Mouse (Mus musculus): ENCODE data around the gene Eif4g3. TPM values are rescaled to one million over a fixed set of nuclear protein-coding genes. Genes with fewer than 3 reads are reported as not detected.

Gene Eif4g3
- polyA plus RNA-seq, 1 experiment from 2014 or later, result 22.2 TPM

DNA sequence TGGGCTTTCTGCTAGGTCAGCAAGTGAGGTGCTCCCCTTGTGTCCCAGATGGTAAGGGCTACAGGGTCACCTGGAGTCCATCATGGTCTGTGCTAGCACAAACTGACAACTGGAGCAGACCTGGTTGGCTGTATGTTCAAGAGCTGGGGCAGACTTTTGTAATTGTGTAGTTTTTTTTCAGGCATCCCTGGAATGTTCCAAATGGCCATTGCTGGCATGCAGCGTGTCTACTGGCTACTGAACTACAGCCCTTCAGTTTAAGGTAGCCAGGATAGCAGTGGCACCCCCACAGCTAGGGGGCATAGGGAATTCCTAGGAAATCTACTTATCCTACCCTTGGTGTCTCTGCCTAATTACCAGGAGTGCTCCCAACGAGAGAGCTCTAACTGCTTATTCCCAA is 115.7 kb downstream of the Eif4g3 start:
- H3K9me3 ChIP-seq, result no peaks in the 10 kb centered on the region
- H3K4me2 ChIP-seq, result no peak overlapping the region
- no peak overlapping the region for H3K9ac ChIP-seq
- no peak overlapping the region for H3K4me3 ChIP-seq
- no peak for ATAC-seq (ENCODE audit: extremely low read depth, insufficient number of reproducible peaks, low FRiP score, low TSS enrichment)
- 63% methylated on average over 2 of the region's 2 CpGs for WGBS
- no peak overlapping the region for H3K27ac ChIP-seq (replicated peaks)
- H3K36me3 ChIP-seq, result peaks cover 82% of the 10 kb centered on the region
- H3K4me1 ChIP-seq, result no peaks in the 10 kb centered on the region
- no peaks in the 10 kb centered on the region for H3K27me3 ChIP-seq (replicated peaks)

- ATAC-seq (ENCODE audit: extremely low read depth, insufficient number of reproducible peaks, low FRiP score, low TSS enrichment), result no peak
- Histone ChIP-seq H3K9ac (no peak overlapping the region), H3K27ac (replicated peaks) (no peak overlapping the region), H3K4me3 (no peak overlapping the region), H3K4me1 (no peaks in the 10 kb centered on the region), H3K9me3 (no peaks in the 10 kb centered on the region), H3K27me3 (replicated peaks) (no peaks in the 10 kb centered on the region), H3K4me2 (no peak overlapping the region), H3K36me3 (peaks cover 79% of the 10 kb centered on the region)
- 75% methylated on average over 3 of the region's 3 CpGs for WGBS
Measured at GRCm38 (mm10) chr4:138109332-138109731, 116.5 kb downstream of the Eif4g3 start.

GRCm38 (mm10) chr4:138111858-138112257 is 119.0 kb downstream of the Eif4g3 start:
- H3K9me3 ChIP-seq, result no peaks in the 10 kb centered on the region
- no peak for ATAC-seq (ENCODE audit: extremely low read depth, insufficient number of reproducible peaks, low FRiP score, low TSS enrichment)
- H3K4me1 ChIP-seq, result no peaks in the 10 kb centered on the region
- 56% methylated on average over 5 of the region's 5 CpGs for WGBS
- no peak overlapping the region for H3K27ac ChIP-seq (replicated peaks)
- no peak overlapping the region for H3K9ac ChIP-seq
- H3K4me3 ChIP-seq, result no peak overlapping the region
- peaks cover 76% of the 10 kb centered on the region for H3K36me3 ChIP-seq
- H3K27me3 ChIP-seq (replicated peaks), result no peaks in the 10 kb centered on the region
- H3K4me2 ChIP-seq, result no peak overlapping the region

GRCm38 (mm10) chr4:138119740-138120139 is 126.9 kb downstream of the Eif4g3 start:
- ATAC-seq (ENCODE audit: extremely low read depth, insufficient number of reproducible peaks, low FRiP score, low TSS enrichment), result no peak
- no peaks in the 10 kb centered on the region for H3K27me3 ChIP-seq (replicated peaks)
- 60% methylated on average over 10 of the region's 10 CpGs for WGBS
- peaks cover 67% of the 10 kb centered on the region for H3K36me3 ChIP-seq
- H3K27ac ChIP-seq (replicated peaks), result no peak overlapping the region
- H3K4me1 ChIP-seq, result no peaks in the 10 kb centered on the region
- H3K4me3 ChIP-seq, result no peak overlapping the region
- no peaks in the 10 kb centered on the region for H3K9me3 ChIP-seq
- H3K9ac ChIP-seq, result no peak overlapping the region
- H3K4me2 ChIP-seq, result no peak overlapping the region

DNA sequence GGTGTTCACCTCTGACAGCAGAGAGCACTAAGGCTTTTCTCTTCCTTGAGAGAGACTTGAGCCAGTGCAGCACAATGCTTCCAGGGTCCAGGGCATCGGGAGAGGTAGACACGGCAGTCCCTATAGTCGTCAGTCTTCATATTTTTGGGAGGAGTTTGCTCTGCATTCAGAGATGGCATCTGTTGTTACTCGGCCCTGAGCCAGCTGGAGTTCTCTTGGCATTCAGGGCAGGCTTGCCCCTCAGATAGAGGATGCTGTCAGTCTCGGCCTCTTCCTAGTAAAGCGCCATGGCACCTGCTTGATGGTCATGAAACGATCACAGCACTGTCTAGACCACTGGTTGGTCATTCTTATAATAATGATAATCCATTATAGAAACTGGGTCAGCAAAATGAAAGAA is 131.2 kb downstream of the Eif4g3 start:
- H3K9ac ChIP-seq, result no peak overlapping the region
- H3K27me3 ChIP-seq (replicated peaks), result no peaks in the 10 kb centered on the region
- H3K4me1 ChIP-seq, result no peaks in the 10 kb centered on the region
- no peak overlapping the region for H3K4me3 ChIP-seq
- H3K27ac ChIP-seq (replicated peaks), result no peak overlapping the region
- no peak for ATAC-seq (ENCODE audit: extremely low read depth, insufficient number of reproducible peaks, low FRiP score, low TSS enrichment)
- H3K36me3 ChIP-seq, result peaks cover 67% of the 10 kb centered on the region
- WGBS, result 87% methylated on average over 7 of the region's 7 CpGs
- no peaks in the 10 kb centered on the region for H3K9me3 ChIP-seq
- no peak overlapping the region for H3K4me2 ChIP-seq

- Histone ChIP-seq H3K4me2 (no peak overlapping the region), H3K27ac (replicated peaks) (no peak overlapping the region), H3K9ac (no peak overlapping the region), H3K9me3 (no peaks in the 10 kb centered on the region), H3K27me3 (replicated peaks) (no peaks in the 10 kb centered on the region), H3K36me3 (peaks cover 57% of the 10 kb centered on the region), H3K4me3 (no peak overlapping the region), H3K4me1 (peaks cover 9% of the 10 kb centered on the region)
- ATAC-seq (ENCODE audit: extremely low read depth, insufficient number of reproducible peaks, low FRiP score, low TSS enrichment), result no peak
- WGBS, result 91% methylated on average over 5 of the region's 5 CpGs
Measured at GRCm38 (mm10) chr4:138127371-138127770, 134.5 kb downstream of the Eif4g3 start.

DNA sequence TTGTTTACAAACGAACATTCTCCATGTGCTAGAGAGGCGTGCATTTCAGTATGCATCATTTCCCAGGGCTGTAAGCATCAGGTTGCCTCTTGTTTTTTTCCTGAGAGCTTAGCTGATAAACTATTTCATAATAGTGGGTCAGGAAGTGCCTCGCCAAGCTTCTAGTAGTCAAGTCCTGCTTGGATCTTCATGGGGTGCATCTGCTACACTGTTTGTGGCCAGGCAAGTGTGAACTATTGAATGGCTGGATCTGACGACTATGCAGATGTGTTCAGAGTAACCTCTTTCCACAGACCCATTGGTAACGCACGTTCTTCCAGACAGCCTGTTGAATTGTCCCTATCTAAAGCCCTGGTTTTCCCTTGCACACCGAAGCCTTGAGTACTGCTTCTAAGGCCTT is 135.0 kb downstream of the Eif4g3 start:
- WGBS, result 83% methylated on average over 7 of the region's 7 CpGs
- H3K4me2 ChIP-seq, result no peak overlapping the region
- ATAC-seq (ENCODE audit: extremely low read depth, insufficient number of reproducible peaks, low FRiP score, low TSS enrichment), result no peak
- no peaks in the 10 kb centered on the region for H3K27me3 ChIP-seq (replicated peaks)
- peaks cover 9% of the 10 kb centered on the region for H3K4me1 ChIP-seq
- H3K9me3 ChIP-seq, result no peaks in the 10 kb centered on the region
- no peak overlapping the region for H3K27ac ChIP-seq (replicated peaks)
- H3K36me3 ChIP-seq, result peaks cover 59% of the 10 kb centered on the region
- no peak overlapping the region for H3K4me3 ChIP-seq
- no peak overlapping the region for H3K9ac ChIP-seq

- no peak overlapping the region for H3K4me2 ChIP-seq
- H3K4me1 ChIP-seq, result peaks cover 9% of the 10 kb centered on the region
- H3K27ac ChIP-seq (replicated peaks), result no peak overlapping the region
- no peak overlapping the region for H3K4me3 ChIP-seq
- 71% methylated on average over 2 of the region's 2 CpGs for WGBS
- no peaks in the 10 kb centered on the region for H3K27me3 ChIP-seq (replicated peaks)
- H3K9me3 ChIP-seq, result no peaks in the 10 kb centered on the region
- peaks cover 54% of the 10 kb centered on the region for H3K36me3 ChIP-seq
- H3K9ac ChIP-seq, result no peak overlapping the region
- ATAC-seq (ENCODE audit: extremely low read depth, insufficient number of reproducible peaks, low FRiP score, low TSS enrichment), result no peak
Measured at GRCm38 (mm10) chr4:138130149-138130548, 137.3 kb downstream of the Eif4g3 start.

GRCm38 (mm10) chr4:138131226-138131625 is 138.4 kb downstream of the Eif4g3 start:
- 54% methylated on average over 9 of the region's 9 CpGs for WGBS
- no peak overlapping the region for H3K9ac ChIP-seq
- H3K27me3 ChIP-seq (replicated peaks), result no peaks in the 10 kb centered on the region
- no peak overlapping the region for H3K4me3 ChIP-seq
- ATAC-seq (ENCODE audit: extremely low read depth, insufficient number of reproducible peaks, low FRiP score, low TSS enrichment), result no peak
- H3K9me3 ChIP-seq, result no peaks in the 10 kb centered on the region
- H3K36me3 ChIP-seq, result peaks cover 44% of the 10 kb centered on the region
- peaks cover 13% of the 10 kb centered on the region for H3K4me1 ChIP-seq
- H3K27ac ChIP-seq (replicated peaks), result no peak overlapping the region
- no peak overlapping the region for H3K4me2 ChIP-seq

DNA sequence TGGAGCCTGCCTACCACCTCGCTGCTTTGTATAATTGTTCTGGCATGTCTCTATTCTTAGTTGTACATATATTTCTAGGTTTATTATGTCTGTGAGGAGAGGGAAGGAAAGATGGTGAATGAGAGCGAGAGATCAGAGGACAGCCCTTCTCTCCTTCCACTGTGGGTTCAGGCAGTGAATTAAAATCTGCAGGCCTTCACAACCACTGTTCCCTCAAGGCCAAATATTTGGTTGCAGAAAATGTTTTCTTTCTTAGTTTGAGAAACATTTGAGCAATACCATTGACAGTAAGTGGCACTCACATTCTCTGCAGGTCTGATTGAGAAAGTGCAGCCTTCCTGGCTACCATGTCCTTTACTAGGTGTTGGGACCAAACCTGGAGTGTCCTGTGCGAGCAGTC is 138.9 kb downstream of the Eif4g3 start:
- Histone ChIP-seq H3K4me2 (no peak overlapping the region), H3K9ac (no peak overlapping the region), H3K36me3 (peaks cover 39% of the 10 kb centered on the region), H3K4me1 (peaks cover 13% of the 10 kb centered on the region), H3K4me3 (no peak overlapping the region), H3K27me3 (replicated peaks) (no peaks in the 10 kb centered on the region), H3K9me3 (no peaks in the 10 kb centered on the region), H3K27ac (replicated peaks) (no peak overlapping the region)
- no peak for ATAC-seq (ENCODE audit: extremely low read depth, insufficient number of reproducible peaks, low FRiP score, low TSS enrichment)
- WGBS, result 90% methylated on average over 3 of the region's 3 CpGs

DNA sequence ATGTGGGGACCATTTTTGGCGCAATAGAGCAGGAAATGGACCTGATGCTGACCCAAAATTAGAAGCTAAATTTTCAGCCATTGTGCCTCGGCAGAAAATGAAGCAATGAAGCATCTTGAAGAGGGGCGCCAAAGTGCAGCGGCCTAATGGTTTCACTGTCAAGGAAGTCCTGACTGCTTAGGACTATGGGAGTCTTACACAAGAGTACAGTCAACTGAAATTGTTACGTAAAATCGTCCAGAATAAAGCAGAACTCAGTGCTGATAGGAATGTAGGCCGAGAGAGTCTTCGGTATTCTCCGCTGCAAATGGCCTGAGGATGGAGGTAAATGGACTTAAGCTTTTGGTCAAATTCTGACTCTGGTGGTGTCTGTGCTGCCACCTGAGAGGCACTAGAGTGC is 140.5 kb downstream of the Eif4g3 start:
- no peak overlapping the region for H3K4me2 ChIP-seq
- no peaks in the 10 kb centered on the region for H3K27me3 ChIP-seq (replicated peaks)
- 92% methylated on average over 9 of the region's 9 CpGs for WGBS

GRCm38 (mm10) chr4:138137336-138137735 is 144.5 kb downstream of the Eif4g3 start:
- Histone ChIP-seq H3K9ac (no peak overlapping the region), H3K27me3 (replicated peaks) (no peaks in the 10 kb centered on the region), H3K36me3 (peaks cover 20% of the 10 kb centered on the region), H3K4me2 (no peak overlapping the region), H3K27ac (replicated peaks) (no peak overlapping the region), H3K4me1 (peaks cover 34% of the 10 kb centered on the region), H3K9me3 (no peaks in the 10 kb centered on the region), H3K4me3 (no peak overlapping the region)
- ATAC-seq (ENCODE audit: extremely low read depth, insufficient number of reproducible peaks, low FRiP score, low TSS enrichment), result no peak
- WGBS, result 74% methylated on average over 4 of the region's 4 CpGs

More for the DNA sequence above, 140.5 kb downstream of the Eif4g3 start:
- Histone ChIP-seq H3K4me3 (no peak overlapping the region), H3K27ac (replicated peaks) (no peak overlapping the region), H3K9ac (no peak overlapping the region), H3K36me3 (peaks cover 30% of the 10 kb centered on the region), H3K9me3 (no peaks in the 10 kb centered on the region), H3K4me1 (peaks cover 17% of the 10 kb centered on the region)
- ATAC-seq (ENCODE audit: extremely low read depth, insufficient number of reproducible peaks, low FRiP score, low TSS enrichment), result no peak
